Mouse (Mus musculus) B cell, adult 2 months (primary cell): ENCODE measurements around the gene Vps52.
A peak's percentile ranks its signal among the peaks of the same experiment; 100 is the strongest.
"Not testable (repeated sequence)": the region's sequence is repeated elsewhere in the genome, so short reads cannot be mapped to it uniquely, and the experiment has no call there.

Experiments
- DNase-seq, 2 experiments: peaks; one replicate each; pipeline ENCODE4 v3.0.0; 2022

Vps52 gene

DNA sequence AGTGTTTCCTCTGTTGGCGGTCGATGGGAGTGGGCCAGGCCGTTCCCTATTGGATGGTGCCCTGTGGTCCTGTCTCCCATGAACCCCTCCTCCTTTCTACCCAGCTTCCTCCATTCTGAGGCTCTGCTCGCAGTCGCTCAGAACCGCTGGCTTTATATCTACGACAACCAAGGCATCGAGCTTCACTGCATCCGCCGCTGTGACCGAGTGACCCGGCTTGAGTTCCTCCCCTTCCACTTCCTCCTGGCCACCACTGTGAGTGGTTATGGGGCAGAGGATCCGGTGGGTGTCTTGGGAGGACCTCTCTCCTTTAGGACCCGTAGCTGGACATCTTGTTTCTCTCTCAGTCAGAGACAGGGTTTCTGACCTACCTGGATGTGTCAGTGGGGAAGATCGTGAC is 12.2 kb upstream of the Vps52 start:
- no peak for DNase-seq

DNA sequence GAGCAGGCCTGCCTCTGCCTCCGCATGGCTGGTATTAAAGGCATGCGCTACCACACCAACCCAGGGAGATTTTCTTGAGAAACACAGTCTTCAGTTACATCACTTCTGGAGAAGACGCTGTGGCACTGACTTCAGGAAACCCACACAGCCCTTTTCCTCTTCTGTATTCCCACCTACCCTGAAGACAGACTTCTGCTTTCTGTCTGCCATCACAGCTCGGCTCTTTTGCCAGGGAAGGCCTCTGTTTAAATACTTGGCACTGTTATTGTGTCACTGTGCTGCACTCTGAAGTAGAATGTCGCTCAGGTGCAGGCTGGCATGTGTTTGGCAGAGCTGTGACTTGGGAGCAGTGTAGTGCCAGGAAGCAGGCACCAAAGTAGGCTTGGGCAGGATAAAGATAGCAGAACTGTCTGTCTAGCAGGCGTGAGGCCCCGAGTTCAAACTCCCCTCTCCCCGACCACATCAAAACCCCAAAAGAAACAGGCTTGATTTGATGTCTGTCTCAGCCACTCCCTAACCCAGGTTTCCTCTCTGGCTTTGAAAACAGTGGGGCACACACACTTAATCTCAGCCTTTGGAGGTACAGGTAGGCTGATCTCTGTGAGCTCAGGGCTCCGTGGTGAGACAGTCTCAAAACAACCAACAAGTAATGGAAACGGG is 8.1 kb upstream of the Vps52 start:
- DNase-seq, result no peak

DNA sequence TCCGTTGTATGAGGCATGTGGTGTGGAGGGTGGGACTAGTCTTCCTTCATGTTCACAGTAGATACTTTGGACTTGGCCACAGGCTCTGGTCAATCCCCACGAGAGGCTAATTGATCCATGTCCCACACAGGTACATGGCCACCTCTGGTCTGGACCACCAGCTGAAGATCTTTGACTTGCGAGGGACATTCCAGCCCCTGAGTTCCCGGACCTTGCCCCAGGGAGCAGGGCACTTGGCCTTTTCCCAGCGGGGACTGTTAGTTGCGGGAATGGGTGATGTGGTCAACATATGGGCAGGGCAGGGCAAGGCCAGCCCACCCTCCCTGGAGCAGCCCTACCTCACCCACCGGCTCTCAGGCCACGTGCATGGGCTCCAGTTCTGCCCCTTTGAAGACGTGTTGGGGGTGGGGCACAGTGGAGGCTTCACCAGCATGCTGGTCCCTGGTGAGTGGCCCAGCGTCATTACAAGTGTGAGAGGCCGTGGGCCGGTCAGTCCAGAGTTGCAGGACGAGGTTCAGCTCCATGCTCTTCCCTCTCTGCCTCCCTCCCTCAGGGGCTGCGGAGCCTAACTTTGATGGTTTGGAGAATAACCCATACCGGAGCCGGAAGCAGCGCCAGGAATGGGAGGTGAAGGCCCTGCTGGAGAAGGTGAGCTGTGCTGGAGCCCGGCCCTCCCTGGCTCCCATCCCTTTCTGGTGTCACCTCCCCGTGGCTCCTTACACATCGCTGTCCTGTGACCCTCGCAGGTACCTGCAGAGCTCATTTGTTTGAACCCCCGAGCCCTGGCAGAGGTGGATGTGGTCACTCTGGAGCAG is 7.3 kb upstream of the Vps52 start:
- no peak for DNase-seq

DNA sequence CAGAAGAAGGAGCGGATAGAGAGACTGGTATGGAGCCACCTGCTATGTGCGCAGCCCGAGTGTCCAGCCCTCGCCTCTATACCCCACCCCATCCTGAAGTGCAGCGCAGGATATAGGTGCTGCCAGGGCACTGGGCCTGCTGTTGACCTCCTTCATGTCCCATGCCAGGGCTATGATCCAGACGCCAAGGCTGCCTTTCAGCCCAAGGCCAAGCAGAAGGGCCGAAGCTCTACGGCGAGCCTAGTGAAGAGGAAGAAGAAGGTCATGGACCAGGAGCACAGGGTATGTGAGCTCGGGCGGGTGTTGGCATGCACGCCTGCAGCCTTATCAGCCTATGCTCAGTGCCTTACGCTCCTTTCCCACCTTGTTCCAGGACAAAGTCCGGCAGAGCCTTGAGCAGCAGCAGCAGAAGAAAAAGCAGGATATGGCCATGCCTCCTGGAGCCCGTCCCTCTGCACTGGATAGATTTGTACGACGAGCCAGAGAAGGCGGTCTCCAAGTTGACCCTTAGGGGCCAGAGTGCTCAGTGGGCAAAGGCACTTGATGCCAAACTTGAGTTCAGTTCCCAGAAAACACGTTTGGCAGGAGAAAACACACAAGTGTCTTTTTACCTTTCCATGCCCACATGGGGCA is 6.6 kb upstream of the Vps52 start:
- no peak for DNase-seq

DNA sequence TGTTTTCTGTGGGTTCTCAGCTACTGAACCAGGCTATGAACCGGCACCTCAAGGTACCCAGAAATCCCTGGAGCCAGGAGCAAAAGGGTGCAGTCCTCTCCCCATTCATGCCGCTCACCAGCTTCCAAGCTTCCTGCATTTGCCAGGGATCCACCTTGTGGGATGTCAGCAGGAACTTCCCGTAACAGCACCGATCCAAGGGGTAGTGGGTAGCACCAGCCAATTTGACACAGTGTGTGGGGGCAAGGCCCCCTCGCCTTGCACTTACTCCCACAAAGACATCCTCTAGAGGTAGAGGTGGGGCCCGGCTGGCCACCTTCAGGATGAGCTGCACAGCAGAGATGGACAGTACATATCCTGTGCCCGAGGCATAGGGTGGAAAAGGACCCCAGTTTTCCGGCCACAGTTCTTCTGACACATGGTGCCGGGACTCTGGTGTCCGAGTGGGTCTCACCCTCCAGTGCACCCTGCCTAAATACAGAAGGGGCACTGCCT is 5.4 kb upstream of the Vps52 start:
- DNase-seq, result no peak

DNA sequence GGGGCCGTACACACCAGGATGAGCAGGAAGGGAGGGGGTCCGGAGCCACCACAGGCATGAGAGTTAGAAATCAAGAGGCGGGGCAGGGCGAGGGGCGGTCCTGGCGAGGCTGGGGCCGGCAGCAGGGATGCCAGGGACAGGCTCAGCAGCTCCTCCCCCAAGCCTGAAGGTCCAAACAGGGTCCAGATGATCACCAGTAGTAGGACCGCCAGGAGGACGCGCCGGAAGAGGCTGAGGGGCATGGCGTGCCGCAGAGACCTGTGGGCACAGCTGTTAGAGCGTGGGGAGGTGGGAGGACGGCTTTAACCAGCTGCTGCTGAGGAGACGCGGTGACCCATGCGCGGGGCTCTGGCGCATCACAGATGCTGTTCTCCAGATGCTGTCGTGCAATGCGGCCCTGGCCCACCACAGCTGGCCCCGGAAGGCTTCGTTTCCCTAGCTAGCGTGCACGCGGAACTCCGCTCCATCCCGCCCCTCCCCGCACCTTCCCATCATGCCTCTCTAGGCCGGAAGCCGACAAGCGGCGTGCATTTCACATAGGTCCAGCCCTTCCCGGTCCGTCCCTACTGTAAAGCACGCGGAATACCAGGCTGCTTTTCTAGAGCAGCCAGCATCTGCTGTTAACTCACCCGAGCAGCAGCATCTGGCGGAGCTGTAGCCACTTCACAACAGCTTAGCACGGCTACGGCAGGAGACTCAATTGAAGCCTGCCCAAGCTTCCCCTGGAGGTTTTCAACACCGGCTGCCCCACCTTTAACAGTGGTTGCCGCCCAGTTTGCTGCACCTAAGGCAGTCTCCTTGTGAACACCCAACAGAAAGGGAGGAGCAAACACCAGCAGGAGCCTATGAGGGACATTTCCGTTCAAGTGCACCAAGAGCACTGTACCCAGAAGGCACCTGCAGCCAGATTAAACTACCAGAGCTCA is 4.3 kb upstream of the Vps52 start, which contains the start of gene B3galt4:
B3galt4 (minus strand) TSS at position 468 of the 926 bp plus-strand sequence.
- DNase-seq, result peak; percentile 72 to 75

DNA sequence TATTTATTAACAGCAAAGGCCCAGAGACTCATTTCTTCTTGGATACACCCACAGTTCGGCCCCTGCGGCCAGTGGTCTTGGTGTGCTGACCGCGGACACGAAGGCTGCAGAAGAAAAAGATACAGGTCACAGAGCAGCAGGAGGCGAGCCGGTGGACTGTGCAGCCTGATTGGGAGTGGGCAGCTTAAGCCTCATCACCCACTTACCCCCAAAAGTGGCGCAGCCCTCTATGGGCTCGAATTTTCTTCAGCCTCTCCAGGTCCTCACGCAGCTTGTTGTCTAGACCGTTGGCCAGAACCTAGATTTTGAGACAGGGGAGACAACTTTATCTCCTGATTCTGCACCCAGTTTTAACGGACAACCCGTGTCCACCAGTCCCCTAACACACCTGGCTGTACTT is 3.6 kb upstream of the Vps52 start:
- not testable (repeated sequence) for DNase-seq

DNA sequence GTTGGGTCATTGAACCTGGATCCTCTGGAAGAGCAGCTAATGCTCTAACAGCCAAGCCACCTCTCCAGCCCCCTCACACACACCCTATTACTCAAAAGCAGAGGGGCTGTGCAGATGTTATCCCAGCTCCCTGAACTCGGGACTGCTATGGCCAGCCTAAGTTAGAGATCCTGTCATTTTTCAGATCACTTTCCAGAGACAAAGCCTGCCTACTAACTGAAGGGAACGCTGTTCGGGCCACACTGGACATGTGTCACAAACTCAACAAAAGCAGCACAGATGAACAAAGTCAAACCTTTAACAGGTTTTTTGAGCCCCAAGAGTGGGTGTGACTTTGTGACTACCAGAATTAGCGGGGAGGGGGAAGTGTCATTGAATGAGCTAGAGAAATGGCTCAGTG is 2.7 kb upstream of the Vps52 start:
- no peak for DNase-seq

DNA sequence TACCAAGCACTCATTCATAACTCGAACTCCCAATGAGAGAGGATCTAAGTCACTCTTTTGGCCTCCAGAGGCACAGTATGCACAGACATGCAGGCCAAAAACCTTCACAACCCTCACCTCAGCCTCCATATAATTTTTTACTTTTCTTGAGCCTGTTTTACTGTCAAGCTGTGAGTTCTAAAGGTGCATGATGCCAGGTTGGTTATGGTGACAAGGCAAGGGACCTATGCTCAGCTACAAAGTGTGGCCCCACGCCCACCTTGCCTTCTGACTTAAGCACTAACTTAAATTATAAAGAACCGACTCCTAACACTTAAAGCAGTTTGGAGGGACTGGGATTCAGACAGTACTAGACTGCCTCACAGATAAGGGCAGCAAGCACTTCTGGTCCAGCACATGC is 2.3 kb upstream of the Vps52 start:
- DNase-seq, result no peak

DNA sequence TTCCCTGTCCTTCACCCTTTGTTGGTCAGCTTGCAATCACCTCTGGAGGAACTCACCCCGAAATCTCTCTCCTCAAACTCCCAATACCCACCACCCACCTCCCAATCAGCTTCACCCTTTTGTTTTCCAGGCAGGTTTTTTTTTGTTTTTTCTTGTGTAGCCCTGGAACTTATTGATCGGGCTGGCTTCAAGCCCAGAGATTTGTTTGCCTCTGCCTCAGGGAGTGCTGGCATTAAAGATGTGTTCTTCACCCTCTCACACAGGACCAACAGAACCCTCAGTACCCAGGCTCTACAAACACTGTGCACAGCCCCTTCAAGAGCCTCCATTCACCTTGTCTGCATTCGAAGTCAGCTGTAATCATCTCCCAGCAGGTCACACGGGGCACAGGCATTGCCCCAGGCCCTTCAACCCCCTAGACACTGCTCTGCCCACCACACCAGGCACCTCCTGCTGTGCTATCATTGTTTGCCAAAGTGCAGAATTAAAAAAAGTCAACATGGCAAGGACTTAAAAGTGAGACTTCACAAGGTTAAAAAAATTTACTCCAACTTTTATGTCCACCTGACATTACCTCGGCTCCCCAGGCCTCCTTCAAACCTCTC is 1.5 kb upstream of the Vps52 start:
- DNase-seq, result no peak

DNA sequence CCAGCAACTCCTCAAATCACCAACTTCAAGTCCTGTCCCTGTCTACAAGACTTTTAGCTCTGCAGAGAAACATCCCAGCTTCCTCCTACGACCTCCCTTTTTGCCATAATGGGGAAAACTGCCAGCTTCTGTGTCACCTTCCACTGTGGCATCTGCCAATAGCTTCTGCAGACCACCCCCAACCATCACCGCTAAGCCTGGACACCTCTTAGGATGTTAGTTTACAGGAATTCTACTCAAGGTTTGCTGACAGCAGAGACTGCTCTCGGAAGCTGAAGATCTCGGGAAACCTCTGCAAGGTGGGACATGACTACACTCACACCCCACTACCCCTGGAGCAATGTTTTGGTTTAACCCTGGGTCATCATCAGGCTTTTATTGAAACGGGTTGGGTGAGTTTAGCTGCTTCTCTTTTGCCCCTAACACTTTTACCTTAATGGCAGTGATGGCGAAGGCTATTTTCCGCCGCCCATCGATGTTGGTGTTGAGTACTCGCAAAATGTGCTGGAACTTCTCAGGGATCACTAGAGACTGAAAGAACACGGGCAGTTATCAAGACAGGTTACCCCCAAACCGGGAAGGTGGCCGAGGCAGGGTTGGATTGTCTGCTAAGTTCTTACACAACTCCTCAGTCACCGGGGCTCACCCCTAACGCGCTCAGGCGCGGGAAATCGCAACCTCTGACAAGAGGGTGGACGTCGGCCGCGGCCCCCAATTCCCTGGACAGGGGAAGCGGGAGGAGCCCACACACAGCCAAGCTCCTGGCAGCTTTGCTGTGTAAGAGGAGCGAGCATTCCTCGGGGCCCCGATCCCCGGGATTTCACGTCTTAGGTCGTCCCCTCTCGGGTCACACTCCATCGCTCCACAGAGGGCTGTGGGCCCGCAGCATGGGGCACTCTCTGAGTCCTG is 712 bp upstream of the Vps52 start:
- no peak for DNase-seq

DNA sequence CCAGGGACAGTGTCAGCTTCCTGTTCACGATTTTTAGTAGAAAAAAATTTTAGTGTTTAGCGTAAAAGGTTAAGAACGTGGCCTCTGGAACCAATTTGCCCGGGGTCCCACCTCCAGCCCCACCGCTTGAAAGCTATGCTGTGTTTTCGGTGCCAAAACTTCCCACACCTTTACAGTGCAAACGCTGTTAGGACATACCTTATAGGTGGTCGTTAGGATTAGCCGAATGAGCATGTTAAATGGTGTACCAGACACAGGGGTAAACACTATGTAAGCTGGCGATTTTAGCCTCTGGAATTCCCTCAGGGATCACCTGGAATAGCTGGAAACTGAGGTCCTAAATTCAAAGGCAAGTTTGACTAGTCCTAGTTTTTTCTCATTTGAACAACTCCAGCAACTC is 724 bp downstream of the Vps52 start:
- no peak for DNase-seq

DNA sequence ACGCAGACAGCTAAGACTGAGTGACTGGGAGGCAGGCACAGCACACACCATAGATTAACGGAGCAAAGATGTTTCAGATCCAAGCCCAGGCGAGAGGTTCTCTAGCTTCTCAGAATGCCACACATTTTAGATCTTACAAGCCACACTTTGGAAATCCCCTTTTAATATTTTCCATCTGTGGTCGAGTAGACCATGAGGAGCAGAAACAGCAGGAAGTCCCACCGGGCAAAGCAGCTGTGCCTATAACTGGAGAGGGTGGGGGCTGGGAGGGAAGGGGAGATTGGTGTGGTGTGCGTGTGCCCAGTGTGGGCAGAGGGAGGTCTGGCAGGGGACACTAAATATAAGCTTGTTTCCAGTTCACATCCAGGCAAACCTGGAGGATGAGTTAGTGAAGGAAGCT is 1.9 kb downstream of the Vps52 start:
- DNase-seq, result no peak

DNA sequence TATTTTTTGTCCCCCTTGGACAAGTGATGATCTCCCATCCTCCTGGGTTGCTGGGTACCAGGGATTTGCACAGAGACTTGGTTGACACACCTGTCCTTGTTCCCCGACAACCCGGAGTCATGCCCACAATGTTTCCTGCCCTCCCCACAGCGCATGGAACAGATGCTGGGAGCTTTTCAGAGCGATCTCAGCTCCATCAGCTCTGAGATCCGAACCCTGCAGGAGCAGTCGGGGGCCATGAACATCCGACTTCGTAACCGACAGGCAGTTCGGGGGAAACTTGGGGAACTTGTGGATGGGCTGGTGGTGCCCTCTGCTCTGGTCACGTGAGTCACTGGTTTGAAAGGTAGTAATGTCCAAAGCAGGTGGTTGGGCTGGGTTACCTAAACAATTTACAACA is 2.8 kb downstream of the Vps52 start:
- DNase-seq, result no peak

DNA sequence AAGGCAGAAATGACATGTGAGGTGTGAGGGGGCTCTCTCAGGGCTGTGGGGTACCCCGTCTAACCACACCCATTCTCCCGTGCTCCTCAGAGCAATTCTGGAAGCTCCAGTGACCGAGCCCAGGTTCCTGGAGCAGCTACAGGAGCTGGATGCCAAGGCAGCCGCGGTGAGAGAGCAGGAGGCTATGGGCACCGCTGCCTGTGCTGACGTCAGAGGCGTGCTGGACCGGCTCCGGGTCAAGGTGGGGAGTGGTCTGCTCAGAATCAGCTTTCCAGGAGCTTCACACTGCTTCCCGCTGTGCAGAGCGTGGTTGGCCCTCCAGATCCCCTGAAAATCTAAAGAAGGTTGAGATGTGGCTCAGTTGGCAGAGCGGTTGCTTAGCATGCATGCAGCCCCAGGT is 3.5 kb downstream of the Vps52 start:
- DNase-seq, result no peak

DNA sequence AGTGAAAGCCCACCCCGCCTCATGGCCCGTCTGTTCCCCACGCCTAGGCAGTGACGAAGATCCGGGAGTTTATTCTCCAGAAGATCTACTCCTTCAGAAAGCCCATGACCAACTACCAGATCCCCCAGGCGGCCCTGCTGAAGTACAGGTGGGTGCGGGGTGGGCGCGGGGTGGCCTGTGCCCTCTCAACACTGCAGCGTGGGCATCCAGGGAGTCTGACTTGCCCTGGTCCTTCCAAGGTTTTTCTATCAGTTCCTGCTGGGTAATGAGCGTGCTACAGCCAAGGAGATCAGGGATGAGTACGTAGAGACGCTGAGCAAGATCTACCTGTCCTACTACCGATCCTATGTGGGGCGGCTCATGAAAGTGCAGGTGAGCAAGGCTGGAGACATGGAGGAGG is 4.3 kb downstream of the Vps52 start:
- DNase-seq, result no peak

DNA sequence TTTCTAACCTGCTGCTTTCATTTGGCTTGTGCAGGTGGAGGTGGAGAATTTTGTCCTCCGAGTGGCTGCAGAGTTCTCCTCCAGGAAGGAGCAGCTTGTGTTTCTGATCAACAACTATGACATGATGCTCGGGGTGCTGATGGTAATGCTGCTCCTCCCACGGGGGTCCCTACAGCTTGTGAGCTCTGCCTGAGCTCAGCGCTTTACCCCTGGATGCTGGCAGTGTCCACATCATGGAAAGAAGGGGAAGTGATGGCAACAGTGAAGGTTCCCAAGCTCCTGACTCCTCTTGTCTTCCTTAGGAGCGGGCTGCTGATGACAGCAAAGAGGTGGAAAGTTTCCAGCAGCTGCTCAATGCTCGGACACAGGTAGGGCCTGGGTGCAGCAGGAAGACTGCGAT is 7.3 kb downstream of the Vps52 start:
- no peak for DNase-seq

DNA sequence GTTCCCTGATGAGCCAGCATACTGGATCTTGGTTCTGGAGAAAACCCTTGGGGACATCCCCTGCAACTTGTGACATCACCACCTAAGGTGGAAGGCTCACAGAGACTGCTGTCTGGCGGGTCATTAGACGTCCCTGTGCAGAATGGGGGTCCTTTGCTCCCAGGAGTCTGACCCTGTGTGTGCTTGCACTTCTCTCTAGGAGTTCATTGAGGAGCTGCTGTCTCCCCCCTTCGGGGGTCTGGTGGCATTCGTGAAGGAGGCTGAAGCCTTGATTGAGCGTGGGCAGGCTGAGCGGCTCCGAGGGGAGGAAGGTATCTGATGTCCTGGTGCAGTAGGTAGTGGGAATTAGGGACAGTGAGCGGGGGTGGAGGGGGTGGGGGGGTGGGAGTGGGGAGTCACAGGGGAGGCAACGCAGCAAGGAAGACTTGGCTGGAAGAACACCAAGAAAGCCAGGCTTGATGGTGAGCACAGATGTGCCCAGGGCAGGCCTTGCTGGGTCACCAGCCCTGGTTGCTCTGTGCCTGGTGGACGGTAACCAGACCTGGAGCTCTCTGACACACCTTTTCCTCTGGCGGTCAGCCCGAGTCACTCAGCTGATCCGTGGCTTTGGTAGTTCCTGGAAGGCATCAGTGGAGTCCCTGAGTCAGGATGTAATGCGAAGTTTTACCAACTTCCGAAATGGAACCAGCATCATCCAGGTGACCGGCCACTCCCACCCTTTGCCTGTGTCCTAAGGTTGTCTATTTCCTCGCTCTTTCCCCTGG is 9.7 kb downstream of the Vps52 start:
- no peak for DNase-seq

DNA sequence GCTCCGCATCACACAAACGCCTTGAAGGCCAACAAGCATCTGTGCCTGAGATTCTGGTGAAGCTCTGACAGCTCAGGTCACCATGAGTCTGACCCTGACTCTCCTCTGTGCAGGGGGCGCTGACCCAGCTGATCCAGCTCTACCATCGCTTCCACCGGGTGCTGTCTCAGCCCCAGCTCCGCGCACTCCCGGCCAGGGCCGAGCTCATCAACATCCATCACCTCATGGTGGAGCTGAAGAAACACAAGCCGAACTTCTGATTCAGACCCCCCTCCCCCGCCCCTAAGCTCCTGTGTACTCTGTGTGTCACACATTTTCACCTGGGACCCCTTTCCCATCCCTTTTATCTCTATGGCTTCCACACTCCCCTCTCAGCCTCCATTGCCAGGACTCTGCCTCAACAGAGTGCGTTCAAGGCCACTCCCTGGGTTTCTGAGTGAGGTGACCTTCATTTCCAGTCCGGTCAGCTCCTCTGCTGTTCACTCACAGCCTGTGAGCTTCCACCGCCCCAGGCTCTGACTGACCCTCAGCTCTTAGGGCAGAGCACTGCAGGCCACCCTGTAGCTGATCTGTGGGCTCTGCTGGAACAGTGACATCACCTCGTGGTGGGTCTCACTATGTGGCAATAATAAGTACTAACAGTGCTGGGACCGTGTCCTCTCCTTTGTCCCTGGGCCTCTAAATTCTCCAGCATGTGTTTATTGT is 10.4 kb downstream of the Vps52 start:
- DNase-seq, result no peak

DNA sequence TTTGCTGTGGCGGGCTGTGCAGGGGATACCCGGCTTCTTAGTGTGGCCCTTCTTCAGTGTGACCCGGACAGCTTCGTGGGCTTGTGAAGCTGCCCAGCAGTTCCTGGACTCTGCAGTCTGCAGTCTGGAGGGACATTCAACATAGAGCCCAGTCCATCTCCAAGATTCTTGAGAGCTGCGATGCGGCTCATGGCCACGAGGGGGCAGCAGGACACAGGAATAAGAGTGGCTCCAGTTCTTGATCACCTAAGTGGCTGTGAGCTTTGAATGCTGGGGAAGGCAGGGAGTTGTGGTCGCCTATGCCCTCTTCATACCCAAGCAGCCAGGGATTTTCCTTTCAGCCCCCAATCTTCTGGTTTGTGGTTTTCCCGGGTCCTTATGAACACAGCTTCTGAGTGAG is 12.9 kb downstream of the Vps52 start:
- DNase-seq, result peak; percentile 85 to 87
